Mouse (Mus musculus): ENCODE measurements around the gene Hgd. TPM values are rescaled to one million over a fixed set of nuclear protein-coding genes. Genes with fewer than 3 reads are reported as not detected.
A peak's percentile ranks its signal among the peaks of the same experiment; 100 is the strongest.

Gene Hgd
- polyA plus RNA-seq, 1 experiment, result not detected

DNA sequence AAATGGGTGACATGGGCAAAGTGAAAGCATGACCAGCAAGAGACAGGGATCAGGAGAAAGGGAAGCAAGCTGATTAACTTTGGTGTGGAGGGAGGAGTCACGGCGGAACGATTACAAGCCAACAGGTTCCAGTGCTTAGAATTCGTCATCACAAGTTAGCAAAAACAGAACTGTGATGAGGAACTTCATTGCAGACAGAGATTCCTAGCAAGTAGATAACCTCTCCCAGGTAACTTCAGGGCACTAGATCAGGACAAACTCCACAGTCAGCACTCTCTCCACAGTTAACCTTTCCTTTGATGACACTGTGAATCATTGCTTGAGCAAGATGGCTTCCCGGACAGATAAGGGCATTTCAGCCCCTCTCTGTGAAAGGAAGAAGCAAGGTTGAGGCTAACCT lies 17.5 kb downstream of the Hgd start:
- Histone ChIP-seq H3K4me1 (ENCODE audit: control insufficient read depth, insufficient read depth, low read length) (peaks cover 3% of the 10 kb centered on the region; the same call in 1 of the 2 replicates), H3K27ac (ENCODE audit: insufficient read depth, low read length) (no peak overlapping the region), H3K4me3 (ENCODE audit: insufficient read depth, low read length) (no peak overlapping the region)
- no peak for TF ChIP-seq CTCF (IDR thresholded peaks at IDR 0.05; ENCODE audit: extremely low read depth, insufficient read depth, low read length)
- TF ChIP-seq POLR2A (IDR thresholded peaks at IDR 0.05; ENCODE audit: extremely low read depth, insufficient read depth, low read length), result no peak

- no peak for TF ChIP-seq POLR2A (IDR thresholded peaks at IDR 0.05; ENCODE audit: extremely low read depth, insufficient read depth, low read length)
- TF ChIP-seq CTCF (IDR thresholded peaks at IDR 0.05; ENCODE audit: extremely low read depth, insufficient read depth, low read length), result no peak
- no peak overlapping the region for H3K27ac ChIP-seq (ENCODE audit: insufficient read depth, low read length)
- peaks cover 3% of the 10 kb centered on the region; the same call in 1 of the 2 replicates for H3K4me1 ChIP-seq (ENCODE audit: control insufficient read depth, insufficient read depth, low read length)
- H3K4me3 ChIP-seq (ENCODE audit: insufficient read depth, low read length), result no peak overlapping the region
Measured at GRCm38 (mm10) chr16:37598463-37598862, 18.5 kb downstream of the Hgd start.

DNA sequence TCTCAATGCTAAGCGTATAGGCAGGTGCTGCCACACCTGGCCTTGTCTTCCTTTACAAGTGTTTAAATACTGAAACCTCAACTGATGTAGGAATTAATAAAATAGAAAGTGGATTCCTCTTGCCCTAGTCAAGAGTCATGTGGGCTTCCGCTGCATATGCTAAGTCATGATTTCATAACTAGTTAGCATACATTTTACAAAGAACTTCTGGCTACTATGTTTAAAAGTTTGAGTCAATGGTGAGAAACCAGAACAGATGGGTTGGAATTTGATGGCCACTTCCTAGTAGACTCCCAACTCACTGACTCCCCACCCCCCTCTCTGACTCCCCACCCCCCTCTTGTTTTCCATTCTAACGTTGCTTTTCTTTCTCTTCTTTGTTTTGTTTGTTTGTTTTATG lies 19.4 kb downstream of the Hgd start:
- no peak for TF ChIP-seq POLR2A (IDR thresholded peaks at IDR 0.05; ENCODE audit: extremely low read depth, insufficient read depth, low read length)
- TF ChIP-seq CTCF (IDR thresholded peaks at IDR 0.05; ENCODE audit: extremely low read depth, insufficient read depth, low read length), result no peak
- no peak overlapping the region for H3K27ac ChIP-seq (ENCODE audit: insufficient read depth, low read length)
- H3K4me3 ChIP-seq (ENCODE audit: insufficient read depth, low read length), result no peak overlapping the region
- peaks cover 4% of the 10 kb centered on the region; the same call in 1 of the 2 replicates for H3K4me1 ChIP-seq (ENCODE audit: control insufficient read depth, insufficient read depth, low read length)

GRCm38 (mm10) chr16:37603431-37603830 lies 23.5 kb downstream of the Hgd start:
- H3K27ac ChIP-seq (ENCODE audit: insufficient read depth, low read length), result no peak overlapping the region
- H3K4me1 ChIP-seq (ENCODE audit: control insufficient read depth, insufficient read depth, low read length), result peaks cover 3% of the 10 kb centered on the region; the same call in 1 of the 2 replicates
- no peak overlapping the region for H3K4me3 ChIP-seq (ENCODE audit: insufficient read depth, low read length)
- TF ChIP-seq CTCF (IDR thresholded peaks at IDR 0.05; ENCODE audit: extremely low read depth, insufficient read depth, low read length), result no peak
- no peak for TF ChIP-seq POLR2A (IDR thresholded peaks at IDR 0.05; ENCODE audit: extremely low read depth, insufficient read depth, low read length)

GRCm38 (mm10) chr16:37604243-37604642 lies 24.3 kb downstream of the Hgd start:
- TF ChIP-seq POLR2A (IDR thresholded peaks at IDR 0.05; ENCODE audit: extremely low read depth, insufficient read depth, low read length) (no peak), CTCF (IDR thresholded peaks at IDR 0.05; ENCODE audit: extremely low read depth, insufficient read depth, low read length) (no peak)
- Histone ChIP-seq H3K4me1 (ENCODE audit: control insufficient read depth, insufficient read depth, low read length) (peaks cover 3% of the 10 kb centered on the region; the same call in 1 of the 2 replicates), H3K27ac (ENCODE audit: insufficient read depth, low read length) (no peak overlapping the region), H3K4me3 (ENCODE audit: insufficient read depth, low read length) (no peak overlapping the region)

DNA sequence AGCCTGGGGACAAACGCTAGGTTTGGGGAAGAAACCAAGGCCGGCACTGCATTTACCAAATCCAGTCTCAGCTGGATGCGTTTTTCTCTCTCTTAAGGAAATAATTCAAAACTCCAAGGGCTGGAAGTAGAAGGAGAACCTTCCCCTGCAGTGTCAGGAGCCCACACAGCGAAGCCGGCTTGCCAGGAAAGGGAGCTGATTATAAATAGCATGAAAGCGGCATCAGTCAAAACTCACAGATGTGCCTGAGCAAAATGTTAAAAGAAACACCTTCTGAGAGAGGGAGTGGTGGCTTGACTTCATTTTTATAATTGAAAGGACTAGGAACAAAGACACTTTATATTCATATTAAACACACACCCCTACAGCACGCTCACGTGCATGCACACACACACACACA lies 30.4 kb downstream of the Hgd start:
- no peak for TF ChIP-seq CTCF (IDR thresholded peaks at IDR 0.05; ENCODE audit: extremely low read depth, insufficient read depth, low read length)
- TF ChIP-seq POLR2A (IDR thresholded peaks at IDR 0.05; ENCODE audit: extremely low read depth, insufficient read depth, low read length), result no peak
- Histone ChIP-seq H3K27ac (ENCODE audit: insufficient read depth, low read length) (peak overlapping the region; percentile 88), H3K4me1 (ENCODE audit: control insufficient read depth, insufficient read depth, low read length) (peaks cover 8% of the 10 kb centered on the region), H3K4me3 (ENCODE audit: insufficient read depth, low read length) (no peak overlapping the region)

DNA sequence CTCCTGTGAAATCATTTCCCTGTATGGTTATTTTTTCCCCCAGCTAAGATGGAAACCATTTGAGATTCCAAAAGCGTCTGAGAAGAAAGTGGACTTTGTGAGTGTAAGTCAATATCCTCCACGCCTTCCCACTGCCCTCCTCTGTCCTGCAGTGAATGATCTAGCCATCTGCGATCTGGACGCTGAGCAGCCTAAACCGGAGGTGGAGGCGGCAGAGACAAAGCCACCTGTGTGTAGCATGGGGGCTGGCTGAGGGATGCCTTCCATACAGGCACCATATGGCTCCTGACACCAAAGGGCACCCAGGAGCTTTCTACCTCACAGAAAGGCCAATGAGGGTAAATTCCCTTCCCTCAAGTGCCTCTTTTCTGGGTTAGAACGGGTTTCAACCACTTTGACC lies 31.1 kb downstream of the Hgd start:
- TF ChIP-seq CTCF (IDR thresholded peaks at IDR 0.05; ENCODE audit: extremely low read depth, insufficient read depth, low read length) (no peak), POLR2A (IDR thresholded peaks at IDR 0.05; ENCODE audit: extremely low read depth, insufficient read depth, low read length) (no peak)
- Histone ChIP-seq H3K4me1 (ENCODE audit: control insufficient read depth, insufficient read depth, low read length) (peaks cover 8% of the 10 kb centered on the region), H3K4me3 (ENCODE audit: insufficient read depth, low read length) (no peak overlapping the region), H3K27ac (ENCODE audit: insufficient read depth, low read length) (no peak overlapping the region)

GRCm38 (mm10) chr16:37612013-37612412 lies 32.1 kb downstream of the Hgd start:
- TF ChIP-seq POLR2A (IDR thresholded peaks at IDR 0.05; ENCODE audit: extremely low read depth, insufficient read depth, low read length) (no peak), CTCF (IDR thresholded peaks at IDR 0.05; ENCODE audit: extremely low read depth, insufficient read depth, low read length) (no peak)
- no peak overlapping the region for H3K27ac ChIP-seq (ENCODE audit: insufficient read depth, low read length)

GRCm38 (mm10) chr16:37614540-37614939 lies 34.6 kb downstream of the Hgd start:
- no peak overlapping the region for H3K27ac ChIP-seq (ENCODE audit: insufficient read depth, low read length)

More at GRCm38 (mm10) chr16:37612013-37612412, 32.1 kb downstream of the Hgd start:
- peaks cover 8% of the 10 kb centered on the region for H3K4me1 ChIP-seq (ENCODE audit: control insufficient read depth, insufficient read depth, low read length)
- no peak overlapping the region for H3K4me3 ChIP-seq (ENCODE audit: insufficient read depth, low read length)

DNA sequence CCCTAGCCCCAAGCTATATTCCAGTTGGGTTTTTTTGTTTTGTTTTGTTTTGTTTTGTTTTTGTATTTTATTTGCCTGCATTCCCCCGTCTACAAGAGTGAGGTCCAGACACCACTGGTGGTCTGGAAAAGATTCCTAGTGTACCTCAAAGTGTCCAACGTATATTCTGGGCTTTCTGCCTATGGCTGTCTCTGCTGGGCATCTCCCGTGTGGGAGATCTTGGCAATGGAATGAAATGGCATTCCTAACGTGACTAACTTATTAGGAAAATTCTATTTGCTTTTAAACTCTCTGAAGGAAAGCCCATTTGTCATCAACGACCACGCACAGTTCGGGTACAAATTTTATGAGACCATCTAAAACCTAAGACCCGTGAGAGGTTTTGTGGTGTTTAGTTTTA lies 35.5 kb downstream of the Hgd start:
- Histone ChIP-seq H3K27ac (ENCODE audit: insufficient read depth, low read length) (no peak overlapping the region), H3K4me1 (ENCODE audit: control insufficient read depth, insufficient read depth, low read length) (peaks cover 9% of the 10 kb centered on the region; the same call in 1 of the 2 replicates), H3K4me3 (ENCODE audit: insufficient read depth, low read length) (no peak overlapping the region)
- TF ChIP-seq POLR2A (IDR thresholded peaks at IDR 0.05; ENCODE audit: extremely low read depth, insufficient read depth, low read length), result no peak
- TF ChIP-seq CTCF (IDR thresholded peaks at IDR 0.05; ENCODE audit: extremely low read depth, insufficient read depth, low read length), result no peak

More at GRCm38 (mm10) chr16:37614540-37614939, 34.6 kb downstream of the Hgd start:
- TF ChIP-seq POLR2A (IDR thresholded peaks at IDR 0.05; ENCODE audit: extremely low read depth, insufficient read depth, low read length) (no peak), CTCF (IDR thresholded peaks at IDR 0.05; ENCODE audit: extremely low read depth, insufficient read depth, low read length) (no peak)
- no peak overlapping the region for H3K4me3 ChIP-seq (ENCODE audit: insufficient read depth, low read length)
- peaks cover 14% of the 10 kb centered on the region for H3K4me1 ChIP-seq (ENCODE audit: control insufficient read depth, insufficient read depth, low read length)
